In genomic region chr5:122621376-122621886, GRCm38 (mm10) we compare ENCODE assay signal across 8 mouse cellular contexts. TPM values are rescaled to one million over a fixed set of nuclear protein-coding genes. Genes with fewer than 3 reads are reported as not detected.
A peak's percentile ranks its signal among the peaks of the same experiment; 100 is the strongest.
DNase-seq lines count a peak whose midpoint lies in the region; ATAC-seq lines count a peak whose summit lies in the region.

No protein-coding gene starts in this region.

- no peak for ATAC-seq in hindbrain, embryonic 11.5 days (ENCODE audit: low FRiP score)
- no peak for ATAC-seq in liver, embryonic 13.5 days (ENCODE audit: low read depth)
- ATAC-seq in activated CD4-positive, CD25-positive, alpha-beta regulatory T cell, adult 4 months: no peak

- DNase-seq in urinary bladder, postnatal 14 days (ENCODE audit: low spot score): peak; percentile 61
- no peak for DNase-seq in urinary bladder, adult 2 months (ENCODE audit: low spot score)
- DNase-seq in forelimb bud, embryonic 11.5 days (ENCODE audit: low read depth, low spot score): peak; percentile 81
- DNase-seq in hindbrain, embryonic 11.5 days (ENCODE audit: low spot score): peak; percentile 55
- DNase-seq in liver, embryonic 13.5 days: no peak
- peak; percentile 65 for DNase-seq in retina, postnatal 1 day
- no peak for DNase-seq in right cerebral cortex, adult 18-20 months

- no peak overlapping the region for H3K4me3 ChIP-seq in hindbrain, embryonic 11.5 days (ENCODE audit: low read depth, low read length)
- no peak overlapping the region for H3K4me3 ChIP-seq in liver, embryonic 13.5 days (replicated peaks)

- H3K4me2 ChIP-seq in hindbrain, embryonic 11.5 days (replicated peaks; ENCODE audit: low read depth, low read length): no peak overlapping the region
- H3K4me2 ChIP-seq in liver, embryonic 13.5 days: no peak overlapping the region

- H3K27ac ChIP-seq in hindbrain, embryonic 11.5 days (ENCODE audit: low read depth, low read length): peak overlapping the region; percentile 14; the same call in 1 of the 2 replicates
- peak overlapping the region; percentile 7; the same call in 1 of the 2 replicates for H3K27ac ChIP-seq in liver, embryonic 13.5 days

- H3K27me3 ChIP-seq in hindbrain, embryonic 11.5 days (ENCODE audit: control insufficient read depth, insufficient read depth, low read length): no peaks in the 10 kb centered on the region
- no peaks in the 10 kb centered on the region for H3K27me3 ChIP-seq in liver, embryonic 13.5 days

- H3K36me3 ChIP-seq in hindbrain, embryonic 11.5 days (ENCODE audit: control insufficient read depth, insufficient read depth, low read length): no peaks in the 10 kb centered on the region
- no peaks in the 10 kb centered on the region for H3K36me3 ChIP-seq in liver, embryonic 13.5 days

- H3K9ac ChIP-seq in hindbrain, embryonic 11.5 days (ENCODE audit: low read depth, low read length): no peak overlapping the region
- H3K9ac ChIP-seq in liver, embryonic 13.5 days: no peak overlapping the region

- H3K9me3 ChIP-seq in hindbrain, embryonic 11.5 days (ENCODE audit: control insufficient read depth, low read length): no peaks in the 10 kb centered on the region
- H3K9me3 ChIP-seq in liver, embryonic 13.5 days (replicated peaks): no peaks in the 10 kb centered on the region

- H3K4me1 ChIP-seq in hindbrain, embryonic 11.5 days (replicated peaks; ENCODE audit: control insufficient read depth, insufficient read depth, low read length): 0 out of 2 replicates have a peak, but pooled peaks cover 2% of the 10 kb centered on the region
- peaks cover 25% of the 10 kb centered on the region for H3K4me1 ChIP-seq in liver, embryonic 13.5 days (replicated peaks)

- 23% methylated on average over 7 of the region's 7 CpGs for WGBS in hindbrain, embryonic 11.5 days
- 31% methylated on average over 7 of the region's 7 CpGs for WGBS in liver, embryonic 13.5 days (ENCODE audit: insufficient replicate concordance)

RNA-seq across cellular contexts. Expression of gene Ift81, which starts 7.1 kb away (rescaled TPM):
- 13.2 TPM in 2 replicates for polyA plus RNA-seq in urinary bladder, adult 2 months (2012; rRNA removed)
- polyA plus RNA-seq in hindbrain, embryonic 11.5 days (2014; fragmentation: Nextera tagmentation; extraction: Ambion mirVana): 46.1 and 49.1 TPM in 2 replicates
- polyA plus RNA-seq in liver, embryonic 13.5 days (2015; fragmentation: Nextera tagmentation; extraction: Ambion mirVana): 3.0 and 3.8 TPM in 2 replicates
- 1 to 10 TPM; 2.1 to 6.2 TPM for polyA plus RNA-seq in activated CD4-positive, CD25-positive, alpha-beta regulatory T cell, adult 4 months (2017; shearing (Covaris generic))

RNA-seq across cellular contexts. Expression of gene P2rx7, which starts 22.3 kb away (rescaled TPM):
- 24.1 and 27.1 TPM in 2 replicates for polyA plus RNA-seq in urinary bladder, adult 2 months (2012; rRNA removed)
- polyA plus RNA-seq in hindbrain, embryonic 11.5 days (2014; fragmentation: Nextera tagmentation; extraction: Ambion mirVana): 3.4 and 3.5 TPM in 2 replicates
- 0.98 and 1.3 TPM in 2 replicates for polyA plus RNA-seq in liver, embryonic 13.5 days (2015; fragmentation: Nextera tagmentation; extraction: Ambion mirVana)
- 10 to 100 TPM; 62.3 to 85.8 TPM for polyA plus RNA-seq in activated CD4-positive, CD25-positive, alpha-beta regulatory T cell, adult 4 months (2017; shearing (Covaris generic))

Comparison
In these comparisons a context has a peak if more than half of its experiments do, and no peak if none do; other contexts are left out.
1. DNase-seq: peak in urinary bladder, postnatal 14 days (single experiment), forelimb bud, embryonic 11.5 days (single experiment), hindbrain, embryonic 11.5 days (single experiment) and retina, postnatal 1 day (single experiment); none in urinary bladder, adult 2 months (single experiment), liver, embryonic 13.5 days (single experiment) and right cerebral cortex, adult 18-20 months (single experiment).